Comparison of ENCODE assay signal across 8 mouse cellular contexts in the genomic region with DNA sequence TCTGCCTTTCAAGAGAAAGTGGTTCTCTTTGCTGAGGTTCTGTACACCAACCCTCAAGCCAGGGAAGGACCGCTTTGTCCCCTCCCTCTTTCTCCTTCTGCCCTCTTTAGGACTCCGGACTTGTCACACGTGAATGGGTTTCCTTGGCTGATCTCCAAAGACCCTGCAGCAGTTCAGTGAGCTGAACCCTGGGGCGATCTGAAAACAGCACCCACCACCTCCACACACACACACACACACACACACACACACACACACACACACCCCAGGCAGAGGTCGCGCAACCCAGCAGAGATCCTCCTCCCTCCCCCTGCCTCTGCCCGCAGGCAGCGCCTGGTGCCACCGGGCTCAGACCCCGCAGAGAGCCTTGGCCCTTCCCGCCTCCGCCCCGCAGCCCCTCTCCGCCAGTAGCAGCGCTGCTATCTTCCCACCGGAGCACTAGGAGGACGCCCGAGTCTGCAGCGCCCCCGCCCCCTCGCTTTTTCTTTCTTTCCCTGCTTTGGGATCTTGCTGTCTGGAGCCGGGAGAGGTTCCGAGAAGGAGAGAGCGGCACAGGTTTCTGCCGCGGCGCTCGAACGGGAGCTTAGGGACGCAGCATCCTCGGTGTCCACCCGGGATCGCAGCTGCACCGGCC. TPM values are rescaled to one million over a fixed set of nuclear protein-coding genes. Genes with fewer than 3 reads are reported as not detected.
A peak's percentile ranks its signal among the peaks of the same experiment; 100 is the strongest.
DNase-seq lines count a peak whose midpoint lies in the region; ATAC-seq and TF ChIP-seq lines count a peak whose summit lies in the region.

A gene (plus strand): TSS at position 252 of the 634 bp plus-strand sequence.

- no peaks in the 10 kb centered on the region for H3K9me3 ChIP-seq in kidney, postnatal 0 days (replicated peaks; ENCODE audit: low read length)
- H3K9me3 ChIP-seq in liver, embryonic 13.5 days (replicated peaks) = no peaks in the 10 kb centered on the region

- WGBS in kidney, postnatal 0 days = 0% methylated on average over 34 of the region's 34 CpGs
- 2% methylated on average over 34 of the region's 34 CpGs for WGBS in liver, embryonic 13.5 days (ENCODE audit: insufficient replicate concordance)

- DNase-seq in layer of hippocampus, adult 11-12 months (ENCODE audit: low spot score) = peak; percentile 15
- DNase-seq in layer of hippocampus, adult 9-10 months (ENCODE audit: low spot score) = no peak
- DNase-seq in cerebellum, adult 9-10 months = peak; percentile 48
- peak; percentile 12 to 41 for DNase-seq in frontal cortex, postnatal 10 days (ENCODE audit: low spot score in 2 of 2)
- peak; percentile 47 for DNase-seq in kidney, postnatal 0 days (ENCODE audit: low spot score)
- no peak for DNase-seq in liver, embryonic 13.5 days
- peak; percentile 44 for DNase-seq in right cerebral cortex, postnatal 25 days
- DNase-seq in urinary bladder, postnatal 14 days (ENCODE audit: low spot score) = no peak

- H3K4me2 ChIP-seq in kidney, postnatal 0 days (ENCODE audit: low read length) = peak within 1 kb of the TSS; percentile 87
- H3K4me2 ChIP-seq in liver, embryonic 13.5 days = peak within 1 kb of the TSS; percentile 67

- H3K4me1 ChIP-seq in kidney, postnatal 0 days (replicated peaks; ENCODE audit: insufficient read depth, low read length) = peaks cover 8% of the 10 kb centered on the region
- peaks cover 5% of the 10 kb centered on the region for H3K4me1 ChIP-seq in liver, embryonic 13.5 days (replicated peaks)

- H3K27me3 ChIP-seq in kidney, postnatal 0 days (ENCODE audit: insufficient read depth, low read length) = peaks cover 22% of the 10 kb centered on the region
- peaks cover 56% of the 10 kb centered on the region for H3K27me3 ChIP-seq in liver, embryonic 13.5 days

- ATAC-seq in kidney, postnatal 0 days (replicated peaks; ENCODE audit: low FRiP score, low read depth) = peak; percentile 79
- no peak for ATAC-seq in liver, embryonic 13.5 days (ENCODE audit: low read depth)

- peak within 1 kb of the TSS; percentile 45 for H3K4me3 ChIP-seq in kidney, postnatal 0 days (replicated peaks; ENCODE audit: low read depth, low read length)
- peak within 1 kb of the TSS; percentile 51 for H3K4me3 ChIP-seq in liver, embryonic 13.5 days (replicated peaks)

- H3K36me3 ChIP-seq in kidney, postnatal 0 days (ENCODE audit: insufficient read depth, low read length) = no peaks in the 10 kb centered on the region
- H3K36me3 ChIP-seq in liver, embryonic 13.5 days = no peaks in the 10 kb centered on the region

- no peak; the same call in 1 of the 2 replicates for TF ChIP-seq CTCF in kidney, postnatal 0 days (IDR thresholded peaks at IDR 0.05; ENCODE audit: low read depth)

- peak within 1 kb of the TSS; percentile 36; the same call in 1 of the 2 replicates for H3K27ac ChIP-seq in kidney, postnatal 0 days
- no peak within 1 kb of the TSS for H3K27ac ChIP-seq in liver, embryonic 13.5 days

- peak within 1 kb of the TSS; percentile 33 for H3K9ac ChIP-seq in kidney, postnatal 0 days (ENCODE audit: low read depth, low read length)
- no peak within 1 kb of the TSS for H3K9ac ChIP-seq in liver, embryonic 13.5 days

RNA-seq across cellular contexts. Expression of the gene that starts here (rescaled TPM):
- 13.1 and 14.4 TPM in 2 replicates for polyA plus RNA-seq in kidney, postnatal 0 days (2015; fragmentation: Nextera tagmentation; extraction: Ambion mirVana)
- polyA plus RNA-seq in liver, embryonic 13.5 days (2015; fragmentation: Nextera tagmentation; extraction: Ambion mirVana) = 0.12 and 0.17 TPM in 2 replicates

Comparison
In these comparisons a context has a peak if more than half of its experiments do, and no peak if none do; other contexts are left out.
1. RNA of the gene that starts here (polyA plus RNA-seq): 13.1 to 14.4 TPM in kidney, postnatal 0 days; 0.12 to 0.17 TPM in liver, embryonic 13.5 days; every median in the first group is over 10 times any median in the second.
2. DNase-seq: peak in layer of hippocampus, adult 11-12 months (single experiment), cerebellum, adult 9-10 months (single experiment), frontal cortex, postnatal 10 days (2 of 2), kidney, postnatal 0 days (single experiment) and right cerebral cortex, postnatal 25 days (single experiment); none in layer of hippocampus, adult 9-10 months (single experiment), liver, embryonic 13.5 days (single experiment) and urinary bladder, postnatal 14 days (single experiment).